In genomic region chr7:84749434-84750301, GRCm38 (mm10) we compare ENCODE assay signal across 8 mouse cellular contexts. TPM values are rescaled to one million over a fixed set of nuclear protein-coding genes. Genes with fewer than 3 reads are reported as not detected.
DNase-seq lines count a peak whose midpoint lies in the region; ATAC-seq lines count a peak whose summit lies in the region.

No protein-coding gene starts in this region.

- H3K9me3 ChIP-seq in hindbrain, embryonic 14.5 days (ENCODE audit: control insufficient read depth, low read length), result no peaks in the 10 kb centered on the region

- H3K9ac ChIP-seq in hindbrain, embryonic 14.5 days, result peak overlapping the region; percentile 54

- no peak overlapping the region for H3K27ac ChIP-seq in hindbrain, embryonic 14.5 days

- 2% methylated on average over 21 of the region's 21 CpGs for WGBS in hindbrain, embryonic 14.5 days

- DNase-seq in ZHBTc4 (ENCODE audit: low read depth, low spot score), result peak; percentile 86
- DNase-seq in cerebellum, postnatal 36 days, result peak; percentile 65 to 77
- peak; percentile 39 to 41 for DNase-seq in frontal cortex, postnatal 25 days (ENCODE audit: low spot score in 2 of 2)
- peak; percentile 80 for DNase-seq in hindbrain, embryonic 14.5 days (ENCODE audit: low spot score)
- peak; percentile 41 to 63 for DNase-seq in layer of hippocampus, postnatal 25 days (ENCODE audit: extremely low spot score in 1 of 2, low spot score in 1 of 2)
- peak; percentile 66 for DNase-seq in lung, postnatal 14 days
- DNase-seq in retina, postnatal 7 days (ENCODE audit: low read depth, low spot score), result peak; percentile 38
- peak; percentile 53 for DNase-seq in yolk sac, embryonic 10.5 days (ENCODE audit: low spot score)

- H3K4me2 ChIP-seq in hindbrain, embryonic 14.5 days (replicated peaks), result peak overlapping the region; percentile 52

- H3K4me1 ChIP-seq in hindbrain, embryonic 14.5 days (replicated peaks; ENCODE audit: control insufficient read depth, insufficient read depth, low read length), result peaks cover 4% of the 10 kb centered on the region; the same call in 1 of the 2 replicates

- H3K36me3 ChIP-seq in hindbrain, embryonic 14.5 days (replicated peaks; ENCODE audit: control insufficient read depth, insufficient read depth), result no peaks in the 10 kb centered on the region

- peak overlapping the region; percentile 31 for H3K4me3 ChIP-seq in hindbrain, embryonic 14.5 days (replicated peaks; ENCODE audit: low read length)

- no peaks in the 10 kb centered on the region for H3K27me3 ChIP-seq in hindbrain, embryonic 14.5 days (ENCODE audit: control insufficient read depth, insufficient read depth, low read length)

- ATAC-seq in hindbrain, embryonic 14.5 days (ENCODE audit: low FRiP score), result peak; percentile 86

RNA-seq across cellular contexts. Expression of gene Zfand6, which starts 59.9 kb away (rescaled TPM):
- polyA plus RNA-seq in hindbrain, embryonic 14.5 days (2014; fragmentation: Nextera tagmentation; extraction: Ambion mirVana), result 196 and 217 TPM in 2 replicates
- total RNA-seq in layer of hippocampus, postnatal 25 days (2021), result 10 to 100 TPM; 74.4 to 78.4 TPM
